Mouse (Mus musculus): ENCODE measurements around the gene B4gat1. TPM values are rescaled to one million over a fixed set of nuclear protein-coding genes. Genes with fewer than 3 reads are reported as not detected.
A peak's percentile ranks its signal among the peaks of the same experiment; 100 is the strongest.
"Not testable (repeated sequence)": the region's sequence is repeated elsewhere in the genome, so short reads cannot be mapped to it uniquely, and the experiment has no call there.

Gene B4gat1
- 10 to 100 TPM; 38.3 to 45.5 TPM for total RNA-seq (2021)

GRCm38 (mm10) chr19:5038709-5039156, at the start of gene B4gat1, which contains the start of gene AC124502.3:
TSS of gene B4gat1 (plus strand) at chr19:5038826.
TSS of gene AC124502.3 (plus strand) at chr19:5038891.
- intact Hi-C loops (cut with DNase I): no loop called here
- peak; percentile 92 to 93 for DNase-seq

GRCm38 (mm10) chr19:4989013-4989412, 49.6 kb upstream of the B4gat1 start:
- DNase-seq: peak; percentile 94 to 98
- intact Hi-C loops (cut with DNase I): no loop called here

- intact Hi-C loops (cut with DNase I): no loop called here
- DNase-seq: no peak
Observed at GRCm38 (mm10) chr19:4989434-4990255, 49.0 kb upstream of the B4gat1 start.

- intact Hi-C loops (cut with DNase I): no loop called here
- no peak for DNase-seq
Observed at GRCm38 (mm10) chr19:4990256-4990625, 48.4 kb upstream of the B4gat1 start, which contains the start of gene Npas4. TSS of gene Npas4 (minus strand) at chr19:4990316.

GRCm38 (mm10) chr19:4990716-4991115, 47.9 kb upstream of the B4gat1 start:
- intact Hi-C loops (cut with DNase I): no loop called here
- no peak for DNase-seq

GRCm38 (mm10) chr19:4992371-4992770, 46.3 kb upstream of the B4gat1 start:
- intact Hi-C loops (cut with DNase I): no loop called here
- DNase-seq: no peak

GRCm38 (mm10) chr19:4992904-4993303, 45.7 kb upstream of the B4gat1 start:
- intact Hi-C loops (cut with DNase I): no loop called here
- peak; percentile 88 to 92 for DNase-seq

- intact Hi-C loops (cut with DNase I): no loop called here
- no peak for DNase-seq
Observed at GRCm38 (mm10) chr19:4994043-4994442, 44.6 kb upstream of the B4gat1 start.

- intact Hi-C loops (cut with DNase I): no loop called here
- DNase-seq: no peak
Observed at GRCm38 (mm10) chr19:4999445-5000140, 39.0 kb upstream of the B4gat1 start.

GRCm38 (mm10) chr19:5001666-5002406, 36.8 kb upstream of the B4gat1 start:
- peak; percentile 85 to 88 for DNase-seq
- intact Hi-C loops (cut with DNase I): loop anchor here (1.0 kb wide), 2 partner anchors 21 to 40 kb away; partner anchors contain the start of gene Mrpl11

GRCm38 (mm10) chr19:5003644-5004043, 35.0 kb upstream of the B4gat1 start:
- DNase-seq; intact Hi-C loops (cut with DNase I): not testable (repeated sequence)

- intact Hi-C loops (cut with DNase I): no loop called here
- no peak for DNase-seq
Observed at GRCm38 (mm10) chr19:5004925-5005324, 33.7 kb upstream of the B4gat1 start.

- DNase-seq: no peak
- intact Hi-C loops (cut with DNase I): no loop called here
Observed at GRCm38 (mm10) chr19:5013138-5013537, 25.5 kb upstream of the B4gat1 start.

GRCm38 (mm10) chr19:5014961-5015398, 23.6 kb upstream of the B4gat1 start:
- DNase-seq: peak; percentile 29 to 64
- intact Hi-C loops (cut with DNase I): loop anchor here (1.0 kb wide), 1 partner anchor 58 kb away; no protein-coding TSS in a partner anchor

- intact Hi-C loops (cut with DNase I): no loop called here
- DNase-seq: peak; percentile 72 to 79
Observed at GRCm38 (mm10) chr19:5016221-5016742, 22.3 kb upstream of the B4gat1 start.

GRCm38 (mm10) chr19:5016782-5017181, 21.8 kb upstream of the B4gat1 start:
- intact Hi-C loops (cut with DNase I): no loop called here
- DNase-seq: peak; percentile 77 to 86

- intact Hi-C loops (cut with DNase I): no loop called here
- no peak for DNase-seq
Observed at GRCm38 (mm10) chr19:5017611-5018010, 21.0 kb upstream of the B4gat1 start.

GRCm38 (mm10) chr19:5018191-5018590, 20.4 kb upstream of the B4gat1 start:
- intact Hi-C loops (cut with DNase I): no loop called here
- no peak for DNase-seq

- intact Hi-C loops (cut with DNase I): no loop called here
- no peak for DNase-seq
Observed at GRCm38 (mm10) chr19:5021416-5021815, 17.2 kb upstream of the B4gat1 start.

GRCm38 (mm10) chr19:5023621-5024479, 14.8 kb upstream of the B4gat1 start, which contains the start of gene Slc29a2:
TSS of gene Slc29a2 (plus strand) at chr19:5023860.
- peak; percentile 94 to 96 for DNase-seq
- intact Hi-C loops (cut with DNase I): no loop called here
